Mouse (Mus musculus): ENCODE results near the gene BC028528.
"Not testable (repeated sequence)": the region's sequence is repeated elsewhere in the genome, so short reads cannot be mapped to it uniquely, and the experiment has no call there.

The BC028528 gene

GRCm38 (mm10) chr3:95891211-95892065 lies at the start of gene BC028528:
BC028528 (minus strand) TSS chr3:95892005.
- DNase-seq: no peak

GRCm38 (mm10) chr3:95938835-95939234 lies 47.0 kb upstream of the BC028528 start:
- no peak for DNase-seq

- no peak for DNase-seq
Measured at GRCm38 (mm10) chr3:95938217-95938616, 46.4 kb upstream of the BC028528 start.

- no peak for DNase-seq
Measured at GRCm38 (mm10) chr3:95934448-95934847, 42.6 kb upstream of the BC028528 start.

GRCm38 (mm10) chr3:95933111-95933750 lies 41.4 kb upstream of the BC028528 start:
- DNase-seq: no peak

GRCm38 (mm10) chr3:95932566-95932965 lies 40.8 kb upstream of the BC028528 start:
- DNase-seq: no peak

GRCm38 (mm10) chr3:95932157-95932556 lies 40.4 kb upstream of the BC028528 start:
- no peak for DNase-seq

- no peak for DNase-seq
Measured at GRCm38 (mm10) chr3:95931471-95931870, 39.7 kb upstream of the BC028528 start.

GRCm38 (mm10) chr3:95930471-95930789 lies 38.6 kb upstream of the BC028528 start:
- DNase-seq: no peak

GRCm38 (mm10) chr3:95929581-95930470 lies 38.0 kb upstream of the BC028528 start:
- DNase-seq: no peak

GRCm38 (mm10) chr3:95928658-95929503 lies 37.1 kb upstream of the BC028528 start, which contains the start of gene Anp32e:
Anp32e (plus strand) TSS chr3:95929246.
- peak; percentile 99 for DNase-seq

GRCm38 (mm10) chr3:95928261-95928657 lies 36.5 kb upstream of the BC028528 start:
- no peak for DNase-seq

- no peak for DNase-seq
Measured at GRCm38 (mm10) chr3:95925087-95925486, 33.3 kb upstream of the BC028528 start.

GRCm38 (mm10) chr3:95924185-95924584 lies 32.4 kb upstream of the BC028528 start:
- DNase-seq: no peak

- not testable (repeated sequence) for DNase-seq
Measured at GRCm38 (mm10) chr3:95923429-95923828, 31.6 kb upstream of the BC028528 start.

- DNase-seq: not testable (repeated sequence)
Measured at GRCm38 (mm10) chr3:95920532-95920931, 28.7 kb upstream of the BC028528 start.

GRCm38 (mm10) chr3:95916760-95917159 lies 25.0 kb upstream of the BC028528 start:
- no peak for DNase-seq

GRCm38 (mm10) chr3:95914706-95915105 lies 22.9 kb upstream of the BC028528 start:
- no peak for DNase-seq

GRCm38 (mm10) chr3:95907613-95908012 lies 15.8 kb upstream of the BC028528 start:
- DNase-seq: no peak

GRCm38 (mm10) chr3:95906860-95907259 lies 15.1 kb upstream of the BC028528 start:
- DNase-seq: no peak

GRCm38 (mm10) chr3:95905940-95906492 lies 14.2 kb upstream of the BC028528 start:
- no peak for DNase-seq
